Mouse (Mus musculus) spleen, adult 18-20 months (tissue): ENCODE measurements around the gene Catsper4.
A peak's percentile ranks its signal among the peaks of the same experiment; 100 is the strongest.
"Not testable (repeated sequence)": the region's sequence is repeated elsewhere in the genome, so short reads cannot be mapped to it uniquely, and the experiment has no call there.

ENCODE experiments used
- DNase-seq, 2 experiments: peaks; one replicate each; pipeline ENCODE4 v3.0.0; 2022; ENCODE audit warnings: mixed read lengths in 2 of 2

Gene Catsper4

GRCm38 (mm10) chr4:134227194-134227593, at the start of gene Catsper4:
TSS of gene Catsper4 (minus strand) at chr4:134227383.
- no peak for DNase-seq

GRCm38 (mm10) chr4:134273417-134274345, 46.5 kb upstream of the Catsper4 start:
- peak; percentile 25 to 31 for DNase-seq

- no peak for DNase-seq
Measured at GRCm38 (mm10) chr4:134272731-134273416, 45.7 kb upstream of the Catsper4 start.

GRCm38 (mm10) chr4:134271979-134272378, 44.8 kb upstream of the Catsper4 start:
- no peak for DNase-seq

GRCm38 (mm10) chr4:134269622-134270021, 42.4 kb upstream of the Catsper4 start:
- not testable (repeated sequence) for DNase-seq

- DNase-seq: no peak
Measured at GRCm38 (mm10) chr4:134268102-134268655, 41.0 kb upstream of the Catsper4 start.

- no peak for DNase-seq
Measured at GRCm38 (mm10) chr4:134265860-134266585, 38.8 kb upstream of the Catsper4 start.

GRCm38 (mm10) chr4:134263191-134263590, 36.0 kb upstream of the Catsper4 start:
- peak in 1 of 2 experiments; percentile 44 for DNase-seq

- DNase-seq: no peak
Measured at GRCm38 (mm10) chr4:134258354-134258753, 31.2 kb upstream of the Catsper4 start.

GRCm38 (mm10) chr4:134257198-134258009, 30.2 kb upstream of the Catsper4 start:
- no peak for DNase-seq

- no peak for DNase-seq
Measured at GRCm38 (mm10) chr4:134256407-134257197, 29.4 kb upstream of the Catsper4 start.

GRCm38 (mm10) chr4:134255854-134256253, 28.7 kb upstream of the Catsper4 start:
- DNase-seq: no peak

GRCm38 (mm10) chr4:134254835-134255234, 27.7 kb upstream of the Catsper4 start:
- DNase-seq: no peak

GRCm38 (mm10) chr4:134253722-134254324, 26.6 kb upstream of the Catsper4 start, which contains the start of gene Grrp1:
TSS of gene Grrp1 (minus strand) at chr4:134254106.
- DNase-seq: no peak

GRCm38 (mm10) chr4:134252911-134253721, 25.9 kb upstream of the Catsper4 start:
- DNase-seq: no peak

- no peak for DNase-seq
Measured at GRCm38 (mm10) chr4:134252131-134252910, 25.1 kb upstream of the Catsper4 start.

GRCm38 (mm10) chr4:134251241-134252130, 24.3 kb upstream of the Catsper4 start:
- DNase-seq: no peak

- DNase-seq: no peak
Measured at GRCm38 (mm10) chr4:134250930-134251240, 23.7 kb upstream of the Catsper4 start.
